Mouse (Mus musculus) megakaryocyte, embryonic 14.5 days (primary cell): Measurements from ENCODE around the gene Retreg1.

Experiments
- FLI1 ChIP-seq: IDR thresholded peaks from 2 replicates; pipeline ENCODE4 v1.6.1; 2012; ENCODE audit warnings: low read length, inconsistent platforms, mixed read lengths
- GATA1 ChIP-seq: IDR thresholded peaks from 3 replicates; pipeline ENCODE4 v1.6.1; 2012; ENCODE audit warnings: mixed read lengths, low read length, inconsistent platforms, borderline replicate concordance

DNA sequence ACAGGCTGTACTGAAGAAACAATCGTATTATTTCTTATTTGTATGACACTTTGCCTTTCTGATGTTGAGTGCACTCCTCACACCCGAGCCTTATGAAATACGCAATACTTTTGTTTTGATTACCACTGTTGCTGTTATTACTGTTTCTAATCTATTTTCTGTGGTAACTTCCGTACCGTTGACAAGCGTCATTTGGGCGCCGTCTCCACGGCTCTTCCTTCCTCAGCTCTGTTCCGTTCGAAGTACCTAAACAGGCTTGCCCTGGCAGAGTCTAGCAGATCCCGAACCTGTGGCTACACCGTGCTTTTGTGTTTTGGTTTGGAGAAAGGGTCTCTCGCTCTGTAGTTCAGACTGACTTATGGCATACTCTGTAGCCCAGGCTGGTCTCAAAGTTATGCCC lies 84.1 kb downstream of the Retreg1 start:
- TF ChIP-seq GATA1 (no peak), FLI1 (no peak)
